Mouse (Mus musculus): ENCODE measurements at regions not wholly inside any gene's neighbourhood (a gene's known extent, or its start where the extent isn't known, plus 50 kb on each side); places are given as distances from the start of the nearest gene placed in this dataset.

- no peak for TF ChIP-seq CTCF (conservative IDR thresholded peaks at IDR 0.05; ENCODE audit: insufficient read depth, insufficient read length, low read depth, low read length)
- no peak for TF ChIP-seq POLR2A (IDR thresholded peaks at IDR 0.05; ENCODE audit: low read depth, low read length)
These were observed 209.5 kb downstream of the Sorl1 start for GRCm38 (mm10) chr9:41914611-41915010.
